Mouse (Mus musculus) intestine, postnatal 0 days (tissue): ENCODE results near the gene Slc24a3. TPM values are rescaled to one million over a fixed set of nuclear protein-coding genes. Genes with fewer than 3 reads are reported as not detected.

ENCODE experiments used
- ATAC-seq: fragments of 200-750 bp; cut with Nextera tagmentation; 2 replicates; pipeline ENCODE4 v1.8.0; 2017; ENCODE audit warnings: mild to moderate bottlenecking, moderate TSS enrichment, moderate library complexity
- H3K27ac ChIP-seq: fragments of 300-500 bp; sonication (generic); 2 replicates; pipeline ENCODE4 v1.5.1; 2014; ENCODE audit warnings: mild to moderate bottlenecking, low read depth, low read length, moderate library complexity
- H3K27me3 ChIP-seq: fragments of 300-500 bp; sonication (generic); replicated peaks from 2 replicates; pipeline ENCODE4 v1.6.1; 2014; ENCODE audit warnings: low read length, mixed read lengths; ENCODE audit not compliant: control insufficient read depth, insufficient read depth
- H3K36me3 ChIP-seq: fragments of 300-500 bp; sonication (generic); 2 replicates; pipeline ENCODE4 v1.6.1; 2014; ENCODE audit warnings: mild to moderate bottlenecking, moderate library complexity; ENCODE audit not compliant: control insufficient read depth, insufficient read depth
- H3K4me1 ChIP-seq: fragments of 300-500 bp; sonication (generic); replicated peaks from 2 replicates; pipeline ENCODE4 v1.6.1; 2014; ENCODE audit warnings: antibody characterized with exemption, low read length, mixed read lengths; ENCODE audit not compliant: control insufficient read depth, insufficient read depth
- H3K4me2 ChIP-seq: fragments of 300-500 bp; sonication (generic); replicated peaks from 2 replicates; pipeline ENCODE4 v1.6.1; 2014; ENCODE audit warnings: low read depth, mild to moderate bottlenecking, moderate library complexity
- H3K4me3 ChIP-seq: fragments of 300-500 bp; sonication (generic); 2 replicates; pipeline ENCODE4 v1.5.1; 2014; ENCODE audit warnings: low read depth, low read length
- H3K9ac ChIP-seq: fragments of 300-500 bp; sonication (generic); 2 replicates; pipeline ENCODE4 v1.6.1; 2014; ENCODE audit warnings: mild to moderate bottlenecking, low read depth, low read length
- H3K9me3 ChIP-seq: fragments of 300-500 bp; sonication (generic); 2 replicates; pipeline ENCODE4 v1.6.1; 2016; ENCODE audit warnings: mixed run types; ENCODE audit not compliant: control insufficient read depth
- CTCF ChIP-seq: sonication (generic); IDR thresholded peaks from 2 replicates; pipeline ENCODE4 v1.5.1; 2016; ENCODE audit warnings: low read depth, mild to moderate bottlenecking, control low read depth, antibody characterized with exemption, moderate library complexity
- WGBS: fragments of 180-500 bp; shearing (Covaris S2); extraction: QIAGEN DNeasy Blood & Tissue Kit; methylation state at CpG from one replicate; pipeline ENCODE4 v1.1.7; 2014; 5-methylcytosine and 5-hydroxymethylcytosine counted together
- polyA plus RNA-seq: library from polyadenylated mRNA; unstranded; fragments of >200 nt; fragmentation: Nextera tagmentation; extraction: Ambion mirVana; gene quantifications from 2 replicates; pipeline ENCODE4 v1.2.1, GENCODE M21; 2015

Gene Slc24a3
- polyA plus RNA-seq, 1 experiment from 2014 or later, result 6.5 TPM

GRCm38 (mm10) chr2:145533086-145533485 lies 365.5 kb downstream of the Slc24a3 start:
- Histone ChIP-seq H3K9ac (no peak overlapping the region), H3K36me3 (no peaks in the 10 kb centered on the region), H3K27me3 (no peaks in the 10 kb centered on the region), H3K9me3 (no peaks in the 10 kb centered on the region), H3K4me1 (no peaks in the 10 kb centered on the region), H3K4me3 (no peak overlapping the region), H3K27ac (no peak overlapping the region), H3K4me2 (no peak overlapping the region)
- no peak for TF ChIP-seq CTCF
- ATAC-seq, result no peak
- 86% methylated on average over 2 of the region's 2 CpGs for WGBS

- ATAC-seq, result no peak
- TF ChIP-seq CTCF, result no peak
- no peak overlapping the region for H3K4me3 ChIP-seq
- no peaks in the 10 kb centered on the region for H3K9me3 ChIP-seq
- no peak overlapping the region for H3K4me2 ChIP-seq
- H3K9ac ChIP-seq, result no peak overlapping the region
- H3K4me1 ChIP-seq, result no peaks in the 10 kb centered on the region
- H3K36me3 ChIP-seq, result no peaks in the 10 kb centered on the region
- 86% methylated on average over 4 of the region's 4 CpGs for WGBS
- no peak overlapping the region for H3K27ac ChIP-seq
- H3K27me3 ChIP-seq, result no peaks in the 10 kb centered on the region
Measured at GRCm38 (mm10) chr2:145535307-145535706, 367.8 kb downstream of the Slc24a3 start.

GRCm38 (mm10) chr2:145535774-145536173 lies 368.2 kb downstream of the Slc24a3 start:
- Histone ChIP-seq H3K4me2 (no peak overlapping the region), H3K4me3 (no peak overlapping the region), H3K9me3 (no peaks in the 10 kb centered on the region), H3K36me3 (no peaks in the 10 kb centered on the region), H3K4me1 (no peaks in the 10 kb centered on the region), H3K27me3 (no peaks in the 10 kb centered on the region), H3K27ac (no peak overlapping the region), H3K9ac (no peak overlapping the region)
- 78% methylated on average over 4 of the region's 4 CpGs for WGBS
- TF ChIP-seq CTCF, result no peak
- no peak for ATAC-seq

- ATAC-seq, result no peak
- Histone ChIP-seq H3K27me3 (no peaks in the 10 kb centered on the region), H3K4me1 (no peaks in the 10 kb centered on the region), H3K9me3 (no peaks in the 10 kb centered on the region), H3K36me3 (no peaks in the 10 kb centered on the region), H3K4me3 (no peak overlapping the region), H3K9ac (no peak overlapping the region), H3K4me2 (no peak overlapping the region), H3K27ac (no peak overlapping the region)
- no peak for TF ChIP-seq CTCF
- 58% methylated on average over 4 of the region's 4 CpGs for WGBS
Measured at GRCm38 (mm10) chr2:145536986-145537385, 369.4 kb downstream of the Slc24a3 start.

- WGBS, result 82% methylated on average over 1 of the region's 1 CpGs
- H3K9ac ChIP-seq, result no peak overlapping the region
Measured at GRCm38 (mm10) chr2:145541695-145542094, 374.1 kb downstream of the Slc24a3 start.

GRCm38 (mm10) chr2:145546071-145546470 lies 378.5 kb downstream of the Slc24a3 start:
- TF ChIP-seq CTCF, result no peak
- no peaks in the 10 kb centered on the region for H3K27me3 ChIP-seq
- 71% methylated on average over 3 of the region's 3 CpGs for WGBS
- H3K9me3 ChIP-seq, result no peaks in the 10 kb centered on the region
- ATAC-seq, result no peak
- H3K36me3 ChIP-seq, result no peaks in the 10 kb centered on the region
- no peak overlapping the region for H3K4me2 ChIP-seq
- no peak overlapping the region for H3K27ac ChIP-seq
- H3K4me1 ChIP-seq, result no peaks in the 10 kb centered on the region
- H3K4me3 ChIP-seq, result no peak overlapping the region
- no peak overlapping the region for H3K9ac ChIP-seq

More at GRCm38 (mm10) chr2:145541695-145542094, 374.1 kb downstream of the Slc24a3 start:
- H3K27ac ChIP-seq, result no peak overlapping the region
- no peaks in the 10 kb centered on the region for H3K9me3 ChIP-seq
- no peak overlapping the region for H3K4me2 ChIP-seq
- no peaks in the 10 kb centered on the region for H3K27me3 ChIP-seq
- H3K4me3 ChIP-seq, result no peak overlapping the region
- H3K36me3 ChIP-seq, result no peaks in the 10 kb centered on the region
- TF ChIP-seq CTCF, result no peak
- H3K4me1 ChIP-seq, result no peaks in the 10 kb centered on the region
- ATAC-seq, result no peak

GRCm38 (mm10) chr2:145554722-145555252 lies 387.2 kb downstream of the Slc24a3 start:
- Histone ChIP-seq H3K4me1 (no peaks in the 10 kb centered on the region), H3K4me2 (no peak overlapping the region), H3K36me3 (no peaks in the 10 kb centered on the region), H3K27me3 (no peaks in the 10 kb centered on the region), H3K27ac (no peak overlapping the region), H3K9ac (no peak overlapping the region), H3K9me3 (no peaks in the 10 kb centered on the region), H3K4me3 (no peak overlapping the region)
- no peak for ATAC-seq
- no peak for TF ChIP-seq CTCF
- 85% methylated on average over 2 of the region's 2 CpGs for WGBS
